Mouse (Mus musculus) frontal cortex, postnatal 25 days (tissue): ENCODE data around the gene Pcsk7.

Source experiments
- DNase-seq, 2 experiments: peaks; one replicate each; pipeline ENCODE4 v3.0.0; 2022; ENCODE audit warnings: low spot score in 2 of 2

Gene Pcsk7

GRCm38 (mm10) chr9:45906355-45907077 lies at the start of gene Pcsk7, which contains the start of gene Rnf214:
TSS of gene Pcsk7 (plus strand) at chr9:45906497.
TSS of gene Rnf214 (minus strand) at chr9:45906911.
- DNase-seq: peak; percentile 69 to 80

- no peak for DNase-seq
Measured at GRCm38 (mm10) chr9:45859364-45859763, 46.9 kb upstream of the Pcsk7 start.

- no peak for DNase-seq
Measured at GRCm38 (mm10) chr9:45861813-45862212, 44.5 kb upstream of the Pcsk7 start.

- no peak for DNase-seq
Measured at GRCm38 (mm10) chr9:45869181-45869580, 37.1 kb upstream of the Pcsk7 start.

- no peak for DNase-seq
Measured at GRCm38 (mm10) chr9:45870265-45870664, 36.0 kb upstream of the Pcsk7 start.

GRCm38 (mm10) chr9:45877928-45878327 lies 28.4 kb upstream of the Pcsk7 start:
- DNase-seq: no peak

GRCm38 (mm10) chr9:45893681-45894080 lies 12.6 kb upstream of the Pcsk7 start:
- DNase-seq: no peak

GRCm38 (mm10) chr9:45905196-45905595 lies 1.1 kb upstream of the Pcsk7 start:
- DNase-seq: no peak

GRCm38 (mm10) chr9:45905811-45906237 lies 473 bp upstream of the Pcsk7 start:
- DNase-seq: no peak

GRCm38 (mm10) chr9:45907078-45907428 lies 756 bp downstream of the Pcsk7 start:
- DNase-seq: peak in 1 of 2 experiments; percentile 27

GRCm38 (mm10) chr9:45910995-45911394 lies 4.7 kb downstream of the Pcsk7 start:
- DNase-seq: no peak

GRCm38 (mm10) chr9:45911673-45912072 lies 5.4 kb downstream of the Pcsk7 start:
- no peak for DNase-seq

GRCm38 (mm10) chr9:45915659-45916058 lies 9.4 kb downstream of the Pcsk7 start:
- no peak for DNase-seq

GRCm38 (mm10) chr9:45917041-45917934 lies 11.0 kb downstream of the Pcsk7 start:
- DNase-seq: peak in 1 of 2 experiments; percentile 34

GRCm38 (mm10) chr9:45919895-45920294 lies 13.6 kb downstream of the Pcsk7 start:
- DNase-seq: no peak

GRCm38 (mm10) chr9:45929285-45929684 lies 23.0 kb downstream of the Pcsk7 start:
- no peak for DNase-seq

GRCm38 (mm10) chr9:45931958-45932357 lies 25.7 kb downstream of the Pcsk7 start:
- no peak for DNase-seq

- DNase-seq: no peak
Measured at GRCm38 (mm10) chr9:45932571-45933415, 26.5 kb downstream of the Pcsk7 start.

- DNase-seq: no peak
Measured at GRCm38 (mm10) chr9:45935628-45936210, 29.4 kb downstream of the Pcsk7 start, which contains the start of gene Tagln. TSS of gene Tagln (minus strand) at chr9:45936058.

GRCm38 (mm10) chr9:45936883-45937282 lies 30.6 kb downstream of the Pcsk7 start:
- DNase-seq: no peak

- no peak for DNase-seq
Measured at GRCm38 (mm10) chr9:45938088-45938487, 31.8 kb downstream of the Pcsk7 start.
